Mouse (Mus musculus): ENCODE results near the gene Bmp15. TPM values are rescaled to one million over a fixed set of nuclear protein-coding genes. Genes with fewer than 3 reads are reported as not detected.

Bmp15 gene
- polyA plus RNA-seq, 1 experiment from 2014 or later = not detected

DNA sequence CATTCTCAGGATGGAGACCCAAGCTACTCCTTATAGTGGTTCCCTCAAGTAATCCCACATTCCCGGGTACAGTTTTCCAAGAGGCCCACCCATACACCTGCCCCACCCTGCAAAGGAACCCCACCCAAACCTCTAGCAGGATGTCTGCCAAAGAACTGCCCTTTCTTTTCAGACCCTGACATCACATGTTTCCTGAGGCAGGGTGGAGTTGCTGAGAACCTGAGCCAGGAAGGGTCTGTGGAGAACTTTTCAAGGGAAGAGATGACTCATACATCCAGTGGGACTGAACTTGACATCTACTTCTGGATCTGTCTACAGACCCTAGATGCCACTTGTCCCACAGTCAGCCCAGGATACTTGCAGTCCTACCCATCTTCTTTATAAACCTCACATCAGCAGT, 2.8 kb downstream of the Bmp15 start:
- TF ChIP-seq EP300 (IDR thresholded peaks at IDR 0.05; ENCODE audit: low read depth) = no peak
- TF ChIP-seq CTCF (IDR thresholded peaks at IDR 0.05; ENCODE audit: low read depth) = no peak
- no peak for DNase-seq
- no peak overlapping the region for H3K9ac ChIP-seq (replicated peaks)
- no peak overlapping the region for H3K27ac ChIP-seq (ENCODE audit: low read depth)
- H3K4me1 ChIP-seq (ENCODE audit: insufficient read depth) = no peaks in the 10 kb centered on the region
- H3K4me3 ChIP-seq (ENCODE audit: low read depth, low read length) = no peak overlapping the region
- no peaks in the 10 kb centered on the region for H3K9me3 ChIP-seq (ENCODE audit: low read length)
- WGBS (ENCODE audit: insufficient replicate concordance) = 39% methylated on average over 1 of the region's 1 CpGs
- no peaks in the 10 kb centered on the region for H3K27me3 ChIP-seq (ENCODE audit: insufficient read depth, low read length)
- H3K4me2 ChIP-seq (ENCODE audit: low read depth, low read length) = no peak overlapping the region
- no peaks in the 10 kb centered on the region for H3K36me3 ChIP-seq (replicated peaks; ENCODE audit: insufficient read depth, low read length)
- no peak for ATAC-seq

Other genes with a start within 250 kb of the Bmp15 start
- not detected in 2 replicates for gene AU022751, start 237.3 kb downstream of the Bmp15 start, polyA plus RNA-seq (2015; fragmentation: Nextera tagmentation; extraction: Ambion mirVana)
- gene Nudt10, start 147.7 kb downstream of the Bmp15 start, polyA plus RNA-seq (2015; fragmentation: Nextera tagmentation; extraction: Ambion mirVana) = 0.06 TPM in 1 of 2 replicates, not detected in the other
- 0.14 TPM in 2 replicates for gene Shroom4, start 79.1 kb upstream of the Bmp15 start, polyA plus RNA-seq (2015; fragmentation: Nextera tagmentation; extraction: Ambion mirVana)

All from liver, postnatal 0 days (tissue).